Mouse (Mus musculus): ENCODE results near the gene Psmd12.
A peak's percentile ranks its signal among the peaks of the same experiment; 100 is the strongest.

- TF ChIP-seq POLR2A (IDR thresholded peaks at IDR 0.05; ENCODE audit: control insufficient read depth in 1 of 2, insufficient read depth in 1 of 2, low read depth in 1 of 2, low read length in 2 of 2, poor library complexity in 1 of 2), result no peak
- no peak for TF ChIP-seq RAD21 (IDR thresholded peaks at IDR 0.05; ENCODE audit: low read depth, low read length)
- peak in 1 of 3 experiments; percentile 18; a peak in 1 of 6 replicates for TF ChIP-seq CTCF (IDR thresholded peaks at IDR 0.05 in 2 of 3, conservative IDR thresholded peaks at IDR 0.05 in 1 of 3; ENCODE audit: control insufficient read depth in 1 of 3, insufficient read depth in 1 of 3, low read depth in 2 of 3, low read length in 3 of 3, poor library complexity in 1 of 3, severe bottlenecking in 1 of 3)
- TF ChIP-seq USF2 (IDR thresholded peaks at IDR 0.05; ENCODE audit: borderline replicate concordance in 1 of 2, insufficient read depth in 1 of 2, low read depth in 1 of 2, low read length in 2 of 2), result no peak
- no peak for TF ChIP-seq RCOR1 (IDR thresholded peaks at IDR 0.05; ENCODE audit: low read depth, low read length)
These were observed 67.5 kb downstream of the Psmd12 start for GRCm38 (mm10) chr11:107546667-107547301.
